Mouse (Mus musculus) erythroblast, embryonic 14.5 days (primary cell): ENCODE results near the gene E130208F15Rik.

Experiments
- GATA1 ChIP-seq: IDR thresholded peaks from 2 replicates; pipeline ENCODE4 v1.6.1; 2012; ENCODE audit warnings: low read length, inconsistent platforms, mixed read lengths
- TAL1 ChIP-seq: IDR thresholded peaks from 3 replicates; pipeline ENCODE4 v1.6.1; 2012; ENCODE audit warnings: low read length, inconsistent platforms, mixed read lengths

- TF ChIP-seq GATA1 (no peak), TAL1 (no peak)
These were observed 14.8 kb downstream of the E130208F15Rik start for GRCm38 (mm10) chr7:30336384-30336783.
